Mouse (Mus musculus): ENCODE data around the gene Ankib1.

- TF ChIP-seq CTCF (IDR thresholded peaks at IDR 0.05; ENCODE audit: borderline replicate concordance, control insufficient read depth, extremely low read depth, insufficient read depth, low read length, poor library complexity) = no peak
- TF ChIP-seq POLR2A (IDR thresholded peaks at IDR 0.05; ENCODE audit: control insufficient read depth, extremely low read depth, insufficient read depth, low read length, poor library complexity) = no peak
These were observed 137.5 kb downstream of the Ankib1 start for GRCm38 (mm10) chr5:3665225-3665624.
